Mouse (Mus musculus): Measurements from ENCODE around the gene Kmt2a.

Kmt2a gene

GRCm38 (mm10) chr9:44760873-44761272 lies 120.2 kb downstream of the Kmt2a start:
- CTCF ChIA-PET: interaction anchor here (1.2 kb wide), 1 partner anchor 37 kb away, joined by 3 read pairs; no protein-coding TSS in a partner anchor
